Mouse (Mus musculus) ES-E14 (cell line): Measurements from ENCODE around the gene Itgb3. TPM values are rescaled to one million over a fixed set of nuclear protein-coding genes. Genes with fewer than 3 reads are reported as not detected.

Experiments
- DNase-seq: peaks from one replicate; pipeline ENCODE4 v3.0.0-alpha.2; 2013; ENCODE audit warnings: low read depth, low spot score
- H3K27ac ChIP-seq: 2 replicates; pipeline ENCODE4 v1.5.1; 2012; ENCODE audit warnings: low read depth, mild to moderate bottlenecking, low read length, moderate library complexity, mixed read lengths; ENCODE audit not compliant: poor library complexity, insufficient read depth, severe bottlenecking
- H3K36me3 ChIP-seq: 2 replicates; pipeline ENCODE4 v1.6.1; 2012; ENCODE audit warnings: mild to moderate bottlenecking, low read length, moderate library complexity, mixed read lengths; ENCODE audit not compliant: control insufficient read depth, poor library complexity, insufficient read depth, severe bottlenecking
- H3K4me1 ChIP-seq, 2 experiments: fragments of 150-350 bp in 1 of 2; sonication (generic) in 1 of 2; 2 replicates each; pipeline ENCODE4 v1.6.1; 2012; ENCODE audit warnings: low read length in 2 of 2, mild to moderate bottlenecking in 1 of 2, mixed read lengths in 1 of 2; ENCODE audit not compliant: control insufficient read depth in 2 of 2, insufficient read depth in 2 of 2, poor library complexity in 1 of 2
- H3K4me3 ChIP-seq, 2 experiments: fragments of 150-350 bp in 1 of 2; sonication (generic) in 1 of 2; 2 replicates each; pipeline ENCODE4 v1.5.1; 2012; ENCODE audit warnings: low read length in 2 of 2, low read depth in 1 of 2, mild to moderate bottlenecking in 1 of 2, mixed read lengths in 1 of 2; ENCODE audit not compliant: insufficient read depth in 1 of 2, poor library complexity in 1 of 2, severe bottlenecking in 1 of 2
- H3K9ac ChIP-seq: 2 replicates; pipeline ENCODE4 v1.6.1; 2012; ENCODE audit warnings: low read depth, mild to moderate bottlenecking, low read length, mixed read lengths; ENCODE audit not compliant: poor library complexity, insufficient read depth, severe bottlenecking
- H3K9me3 ChIP-seq: fragments of 150-350 bp; sonication (generic); 2 replicates; pipeline ENCODE4 v1.6.1; 2012; ENCODE audit warnings: low read depth, mild to moderate bottlenecking, low read length; ENCODE audit not compliant: control insufficient read depth, insufficient read depth
- CHD2 ChIP-seq: IDR thresholded peaks from 2 replicates; pipeline ENCODE4 v1.6.1; 2014; ENCODE audit warnings: mild to moderate bottlenecking, low read depth, low read length, inconsistent platforms
- HCFC1 ChIP-seq: IDR thresholded peaks from 2 replicates; pipeline ENCODE4 v1.6.1; 2012; ENCODE audit warnings: low read length, inconsistent platforms, borderline replicate concordance; ENCODE audit not compliant: insufficient read depth
- MAFK ChIP-seq: IDR thresholded peaks from 2 replicates; pipeline ENCODE4 v1.6.1; 2014; ENCODE audit warnings: mild to moderate bottlenecking, low read depth, low read length, inconsistent platforms; ENCODE audit not compliant: insufficient read depth
- ZC3H11A ChIP-seq: IDR thresholded peaks from 2 replicates; pipeline ENCODE4 v1.6.1; 2012; ENCODE audit warnings: low read depth, mild to moderate bottlenecking, inconsistent platforms, low read length, borderline replicate concordance
- ZNF384 ChIP-seq: IDR thresholded peaks from 2 replicates; pipeline ENCODE4 v1.6.1; 2012; ENCODE audit warnings: low read depth, low read length, inconsistent platforms
- in situ Hi-C, 2 experiments: fragments of 600-800 bp; cut with MboI; formaldehyde crosslinking; loops; one replicate each; pipeline ENCODE4 v1.15.1; 2025; ENCODE audit warnings: low sequenced_read_pairs in 2 of 2, inconsistent platforms in 1 of 2; ENCODE audit not compliant: unreplicated experiment in 2 of 2
- total RNA-seq: library from RNA; depleted of rRNA; stranded (reverse); fragments of 300-350 nt; gene quantifications from 2 replicates; pipeline ENCODE4 v1.2.3, GENCODE M21; 2012

Gene Itgb3
- total RNA-seq, 1 experiment = 7.7 TPM

DNA sequence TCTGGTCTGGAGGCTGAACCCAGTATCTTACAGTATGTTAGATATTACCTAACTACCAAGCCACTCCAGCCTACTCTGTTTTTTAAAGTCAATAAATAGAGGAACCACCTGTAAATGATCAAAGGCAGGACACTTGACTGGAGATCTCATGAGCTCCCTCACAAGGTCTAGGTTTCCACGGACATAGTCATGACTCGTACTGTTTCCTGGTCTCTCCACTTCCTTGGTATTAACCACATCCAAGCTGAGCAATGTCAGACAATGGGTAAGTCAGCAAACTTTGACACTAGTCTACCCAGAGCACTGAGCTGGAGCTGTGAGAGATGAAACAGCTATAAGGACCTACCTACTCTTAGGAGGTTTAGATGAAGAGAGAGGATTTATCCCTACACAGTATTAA is 31.1 kb downstream of the Itgb3 start:
- TF ChIP-seq HCFC1 (no peak), ZNF384 (no peak), CHD2 (no peak), MAFK (no peak), ZC3H11A (no peak)
- Histone ChIP-seq H3K36me3 (no peaks in the 10 kb centered on the region), H3K27ac (no peak overlapping the region), H3K4me1 (0 out of 4 replicates have a peak, but pooled peaks cover 0 to 2% of the 10 kb centered on the region in 2 experiments), H3K4me3 (no peak overlapping the region), H3K9me3 (no peaks in the 10 kb centered on the region), H3K9ac (no peak overlapping the region)
- in situ Hi-C loops = no loop called here
- no peak for DNase-seq

- Histone ChIP-seq H3K9ac (no peak overlapping the region), H3K27ac (no peak overlapping the region), H3K4me3 (no peak overlapping the region), H3K9me3 (no peaks in the 10 kb centered on the region), H3K4me1 (0 out of 4 replicates have a peak, but pooled peaks cover 0 to 2% of the 10 kb centered on the region in 2 experiments), H3K36me3 (no peaks in the 10 kb centered on the region)
- no peak for DNase-seq
- in situ Hi-C loops = no loop called here
- TF ChIP-seq ZNF384 = no peak
- TF ChIP-seq ZC3H11A = no peak
- no peak for TF ChIP-seq CHD2
- no peak for TF ChIP-seq MAFK
- TF ChIP-seq HCFC1 = no peak
Observed at GRCm38 (mm10) chr11:104639634-104640033, 31.8 kb downstream of the Itgb3 start.

DNA sequence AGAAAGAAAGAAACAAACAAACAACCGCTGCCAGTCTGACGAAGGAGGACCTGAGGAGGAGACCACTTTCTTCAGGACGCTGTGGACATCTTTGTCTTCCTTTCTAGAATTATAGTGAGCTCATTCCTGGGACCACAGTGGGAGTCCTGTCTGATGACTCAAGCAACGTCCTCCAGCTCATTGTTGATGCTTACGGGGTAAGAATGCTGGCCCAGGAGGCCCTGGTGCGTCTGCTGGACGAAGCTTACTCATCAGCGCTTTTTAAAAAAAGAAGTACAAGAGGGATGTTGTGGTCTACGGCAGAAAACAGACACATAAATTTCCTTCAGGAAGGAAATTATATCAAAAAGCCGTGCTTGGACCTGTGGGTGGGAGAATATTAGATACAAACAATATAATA is 33.1 kb downstream of the Itgb3 start:
- H3K9ac ChIP-seq = no peak overlapping the region
- TF ChIP-seq HCFC1 (no peak), ZC3H11A (no peak), MAFK (no peak), CHD2 (no peak), ZNF384 (no peak)
- H3K4me1 ChIP-seq = 0 out of 4 replicates have a peak, but pooled peaks cover 0 to 2% of the 10 kb centered on the region in 2 experiments
- no peak for DNase-seq
- in situ Hi-C loops = no loop called here
- H3K4me3 ChIP-seq = no peak overlapping the region
- H3K27ac ChIP-seq = no peak overlapping the region
- H3K36me3 ChIP-seq = no peaks in the 10 kb centered on the region
- no peaks in the 10 kb centered on the region for H3K9me3 ChIP-seq

GRCm38 (mm10) chr11:104643236-104643635 is 35.4 kb downstream of the Itgb3 start:
- Histone ChIP-seq H3K36me3 (no peaks in the 10 kb centered on the region), H3K27ac (no peak overlapping the region), H3K9ac (no peak overlapping the region), H3K4me1 (peaks cover 2 to 4% of the 10 kb centered on the region in 2 experiments; a peak in 1 of 4 replicates), H3K4me3 (no peak overlapping the region), H3K9me3 (no peaks in the 10 kb centered on the region)
- TF ChIP-seq ZC3H11A = no peak
- no peak for TF ChIP-seq MAFK
- no peak for TF ChIP-seq ZNF384
- no peak for TF ChIP-seq HCFC1
- no peak for TF ChIP-seq CHD2
- in situ Hi-C loops = no loop called here
- no peak for DNase-seq

GRCm38 (mm10) chr11:104645402-104645801 is 37.6 kb downstream of the Itgb3 start:
- in situ Hi-C loops = no loop called here
- no peak for DNase-seq
- H3K4me3 ChIP-seq = no peak overlapping the region
- no peaks in the 10 kb centered on the region for H3K9me3 ChIP-seq
- TF ChIP-seq MAFK (no peak), CHD2 (no peak)
- no peak overlapping the region for H3K27ac ChIP-seq
- H3K9ac ChIP-seq = no peak overlapping the region
- peaks cover 2 to 4% of the 10 kb centered on the region in 2 experiments; a peak in 1 of 4 replicates for H3K4me1 ChIP-seq
- no peaks in the 10 kb centered on the region for H3K36me3 ChIP-seq
